Mouse (Mus musculus): ENCODE results near the gene Olfr298. TPM values are rescaled to one million over a fixed set of nuclear protein-coding genes. Genes with fewer than 3 reads are reported as not detected.

The Olfr298 gene
- total RNA-seq (2021) = not detected
- long read RNA-seq, experiment 1 = 0 reads
- long read RNA-seq, experiment 2 = 0 reads

- no peak for DNase-seq
Measured at GRCm38 (mm10) chr7:86492384-86492783, at the start of gene Olfr298. TSS of gene Olfr298 (minus strand) at chr7:86492484.

- no peak for DNase-seq
Measured at GRCm38 (mm10) chr7:86519668-86520067, 27.4 kb upstream of the Olfr298 start, which contains the start of gene Olfr297. TSS of gene Olfr297 (plus strand) at chr7:86519968.

GRCm38 (mm10) chr7:86459621-86460020 is 32.7 kb downstream of the Olfr298 start, which contains the start of gene Olfr299:
TSS of gene Olfr299 (plus strand) at chr7:86459921.
- no peak for DNase-seq

Other genes with a start within 250 kb of the Olfr298 start
- gene Vmn2r76, start 246.2 kb downstream of the Olfr298 start, total RNA-seq (2021) = not detected
- not detected for gene Olfr310, start 215.3 kb downstream of the Olfr298 start, total RNA-seq (2021)
- not detected for gene Olfr309, start 178.8 kb downstream of the Olfr298 start, total RNA-seq (2021)
- not detected for gene Olfr308, start 166.9 kb downstream of the Olfr298 start, total RNA-seq (2021)
- gene Olfr307, start 154.9 kb downstream of the Olfr298 start, total RNA-seq (2021) = not detected
- not detected for gene Olfr305, start 125.6 kb downstream of the Olfr298 start, total RNA-seq (2021)
- gene Olfr304, start 105.8 kb downstream of the Olfr298 start, total RNA-seq (2021) = not detected
- not detected for gene Olfr303, start 94.7 kb downstream of the Olfr298 start, total RNA-seq (2021)
- gene Olfr301, start 88.6 kb downstream of the Olfr298 start, total RNA-seq (2021) = not detected
- gene Olfr299, start 32.6 kb downstream of the Olfr298 start, total RNA-seq (2021) = not detected
- not detected for gene Olfr297, start 27.5 kb upstream of the Olfr298 start, total RNA-seq (2021)
- not detected for gene Olfr295, start 91.4 kb upstream of the Olfr298 start, total RNA-seq (2021)
- gene Olfr294, start 124.2 kb upstream of the Olfr298 start, total RNA-seq (2021) = not detected
- gene Olfr293, start 156.6 kb upstream of the Olfr298 start, total RNA-seq (2021) = not detected
- not detected for gene Olfr292, start 195.8 kb upstream of the Olfr298 start, total RNA-seq (2021)

Data from gastrocnemius, postnatal 10 days (tissue).